Mouse (Mus musculus): ENCODE results near the gene Cntn1. TPM values are rescaled to one million over a fixed set of nuclear protein-coding genes. Genes with fewer than 3 reads are reported as not detected.

The Cntn1 gene
- polyA plus RNA-seq, 1 experiment from 2014 or later: 76.7 TPM

- Histone ChIP-seq H3K4me2 (no peak overlapping the region), H3K27me3 (no peaks in the 10 kb centered on the region), H3K9me3 (no peaks in the 10 kb centered on the region), H3K4me3 (no peak overlapping the region), H3K9ac (no peak overlapping the region), H3K36me3 (no peaks in the 10 kb centered on the region), H3K4me1 (replicated peaks) (no peaks in the 10 kb centered on the region; the same call in 1 of the 2 replicates), H3K27ac (replicated peaks) (no peak overlapping the region)
- WGBS: 64% methylated on average over 6 of the region's 6 CpGs
- no peak for ATAC-seq (ENCODE audit: low FRiP score, low read depth)
These were observed 313.2 kb downstream of the Cntn1 start for GRCm38 (mm10) chr15:92364153-92364552.

- no peaks in the 10 kb centered on the region for H3K9me3 ChIP-seq
- H3K4me1 ChIP-seq (replicated peaks): no peaks in the 10 kb centered on the region; the same call in 1 of the 2 replicates
- no peak overlapping the region for H3K9ac ChIP-seq
- H3K4me2 ChIP-seq: no peak overlapping the region
- H3K27ac ChIP-seq (replicated peaks): no peak overlapping the region
- no peak for ATAC-seq (ENCODE audit: low FRiP score, low read depth)
- no peaks in the 10 kb centered on the region for H3K27me3 ChIP-seq
- H3K4me3 ChIP-seq: no peak overlapping the region
- no peaks in the 10 kb centered on the region for H3K36me3 ChIP-seq
These were observed 313.6 kb downstream of the Cntn1 start for GRCm38 (mm10) chr15:92364592-92364991.

Other genes starting within 250 kb of the Cntn1 start
- not detected in 2 replicates for gene Smgc, start 212.9 kb upstream of the Cntn1 start, polyA plus RNA-seq (2015; fragmentation: Nextera tagmentation; extraction: Ambion mirVana)

Data from hindbrain, embryonic 15.5 days (tissue).